Mouse (Mus musculus) kidney, adult 2 months (tissue): ENCODE data around the gene Metap1.

Source experiments
- CTCF ChIP-seq: fragments of 200-500 bp; conservative IDR thresholded peaks from 2 replicates; pipeline ENCODE4 v1.5.1; 2011; ENCODE audit warnings: low read depth, mild to moderate bottlenecking, control low read depth, low read length, moderate library complexity, mixed read lengths; ENCODE audit not compliant: insufficient read depth, insufficient read length
- POLR2A ChIP-seq: fragments of 200-500 bp; IDR thresholded peaks from one replicate; pipeline ENCODE4 v1.6.1; 2011; ENCODE audit warnings: low read depth, low read length, control low read depth

DNA sequence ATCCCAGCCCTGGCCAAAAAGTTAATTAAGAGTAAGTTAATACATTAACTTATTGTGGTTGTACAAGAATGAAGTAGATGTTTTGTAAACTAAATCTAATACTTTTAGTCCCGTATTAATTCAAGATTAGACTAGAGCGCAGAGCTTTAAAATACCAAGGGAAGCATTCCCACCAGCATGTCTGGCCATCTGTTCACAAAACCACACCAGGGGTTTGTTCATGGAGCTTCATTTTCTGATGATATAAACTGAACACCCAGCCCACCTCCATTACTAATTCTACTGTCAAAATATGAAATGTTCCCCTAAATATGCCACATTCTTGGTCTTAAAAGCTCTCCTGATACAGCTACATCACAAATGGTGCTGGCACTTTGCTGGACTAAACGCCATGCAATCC lies 30.9 kb downstream of the Metap1 start:
- TF ChIP-seq CTCF (no peak), POLR2A (no peak)
